Mouse (Mus musculus) ES-Bruce4 (cell line): ENCODE data around the gene Guca1a.

Experiments
- CTCF ChIP-seq: IDR thresholded peaks from one replicate; pipeline ENCODE4 v1.8.1; 2011; ENCODE audit warnings: low read depth, low read length
- EP300 ChIP-seq: IDR thresholded peaks from 2 replicates; pipeline ENCODE4 v1.6.1; 2011; ENCODE audit warnings: low read depth, low read length; ENCODE audit not compliant: insufficient read depth
- POLR2A ChIP-seq: IDR thresholded peaks from one replicate; pipeline ENCODE4 v1.8.1; 2011; ENCODE audit warnings: low read length; ENCODE audit not compliant: insufficient read depth

- TF ChIP-seq CTCF (peak; percentile 89), POLR2A (no peak), EP300 (no peak)
Observed at GRCm38 (mm10) chr17:47386649-47387048, 13.7 kb downstream of the Guca1a start.
